Comparison of ENCODE assay signal across 10 mouse cellular contexts in the genomic region with DNA sequence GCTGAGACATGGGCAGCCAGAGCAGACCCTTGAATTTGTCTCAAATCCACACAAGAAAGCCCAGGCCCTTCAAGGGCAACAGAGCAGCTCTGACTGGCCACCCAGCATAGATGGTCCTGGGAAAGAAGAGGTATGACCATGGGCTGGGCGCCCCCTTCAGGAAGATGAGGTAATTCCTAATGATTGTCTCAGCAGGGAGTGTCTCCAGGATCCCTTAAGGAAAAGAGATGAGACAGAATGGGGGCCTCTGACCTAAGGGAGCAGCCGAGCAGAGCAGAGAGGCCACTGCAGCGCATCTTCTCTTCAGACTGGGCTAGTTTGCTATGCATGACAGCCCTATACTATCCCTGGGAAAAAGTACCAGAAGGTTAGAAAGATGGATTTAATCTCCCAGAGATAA. TPM values are rescaled to one million over a fixed set of nuclear protein-coding genes. Genes with fewer than 3 reads are reported as not detected.
DNase-seq lines count a peak whose midpoint lies in the region; ATAC-seq lines count a peak whose summit lies in the region.
"Had no signal": no experiment of that assay in that cellular context is flagged by ENCODE, and none has a peak within 500 bp of the region (broad histone marks: within the 10 kb centered on the region; RNA-seq: fewer than 3 reads in every experiment).

No protein-coding gene starts in this region.

- H3K4me2 ChIP-seq in neural tube, embryonic 15.5 days = no peak overlapping the region
- no peak overlapping the region for H3K4me2 ChIP-seq in neural tube, embryonic 11.5 days (ENCODE audit: low read depth)
- H3K4me2 ChIP-seq: embryonic facial prominence, embryonic 12.5 days had no signal

- no peak overlapping the region for H3K4me3 ChIP-seq in neural tube, embryonic 15.5 days (replicated peaks)
- H3K4me3 ChIP-seq in neural tube, embryonic 11.5 days (ENCODE audit: low read depth, low read length) = no peak overlapping the region
- H3K4me3 ChIP-seq: embryonic facial prominence, embryonic 12.5 days had no signal

- no peak; the same call in 1 of the 2 replicates for ATAC-seq in neural tube, embryonic 15.5 days (ENCODE audit: low FRiP score)
- ATAC-seq in neural tube, embryonic 11.5 days (ENCODE audit: insufficient read depth, low FRiP score, low TSS enrichment) = no peak
- no peak for ATAC-seq in erythroid progenitor cell, adult 5-6 weeks (replicated peaks; ENCODE audit: low FRiP score, poor library complexity, severe bottlenecking)

- no peaks in the 10 kb centered on the region for H3K9me3 ChIP-seq in neural tube, embryonic 15.5 days (replicated peaks)
- no peaks in the 10 kb centered on the region for H3K9me3 ChIP-seq in neural tube, embryonic 11.5 days (ENCODE audit: control insufficient read depth, low read length)
- H3K9me3 ChIP-seq: embryonic facial prominence, embryonic 12.5 days had no signal

- no peak overlapping the region for H3K27ac ChIP-seq in neural tube, embryonic 15.5 days (replicated peaks)
- H3K27ac ChIP-seq in neural tube, embryonic 11.5 days (ENCODE audit: low read depth, low read length) = no peak overlapping the region
- H3K27ac ChIP-seq: embryonic facial prominence, embryonic 12.5 days had no signal

- H3K4me1 ChIP-seq in neural tube, embryonic 15.5 days = peaks cover 3% of the 10 kb centered on the region
- H3K4me1 ChIP-seq in neural tube, embryonic 11.5 days (ENCODE audit: control insufficient read depth, insufficient read depth, low read length) = no peaks in the 10 kb centered on the region

- 39% methylated on average over 3 of the region's 3 CpGs for WGBS in neural tube, embryonic 15.5 days
- 29% methylated on average over 3 of the region's 3 CpGs for WGBS in neural tube, embryonic 11.5 days

- peaks cover 15% of the 10 kb centered on the region for H3K27me3 ChIP-seq in neural tube, embryonic 15.5 days (replicated peaks)
- H3K27me3 ChIP-seq in neural tube, embryonic 11.5 days (ENCODE audit: control insufficient read depth, insufficient read depth, low read length) = no peaks in the 10 kb centered on the region

- H3K9ac ChIP-seq in neural tube, embryonic 15.5 days (replicated peaks) = no peak overlapping the region
- no peak overlapping the region for H3K9ac ChIP-seq in neural tube, embryonic 11.5 days (ENCODE audit: low read length)
- H3K9ac ChIP-seq: embryonic facial prominence, embryonic 12.5 days had no signal

- no peaks in the 10 kb centered on the region for H3K36me3 ChIP-seq in neural tube, embryonic 15.5 days
- no peaks in the 10 kb centered on the region for H3K36me3 ChIP-seq in neural tube, embryonic 11.5 days (ENCODE audit: control insufficient read depth, insufficient read depth, low read length)
- H3K36me3 ChIP-seq: embryonic facial prominence, embryonic 12.5 days had no signal

- DNase-seq in cerebellum, postnatal 10 days = peak; percentile 70 to 75
- DNase-seq in cerebellum, adult 8-10 months = no peak
- peak; percentile 52 for DNase-seq in neural tube, embryonic 10.5 days (ENCODE audit: extremely low spot score, low spot score)
- peak; percentile 44 to 47 for DNase-seq in gastrocnemius, adult 8-10 months (ENCODE audit: low spot score in 2 of 2)
- DNase-seq in kidney, postnatal 10 days = peak; percentile 83
- DNase-seq in neural tube, embryonic 11.5 days (ENCODE audit: low spot score) = peak; percentile 45

RNA-seq across cellular contexts. Expression of a gene that starts 9.7 kb away (rescaled TPM):
- polyA plus RNA-seq in neural tube, embryonic 15.5 days (2015; fragmentation: Nextera tagmentation; extraction: Ambion mirVana) = 12.8 and 13.9 TPM in 2 replicates
- total RNA-seq in gastrocnemius, adult 8-10 months (2022) = 1 to 10 TPM in 2 of 4 experiments, under 1 TPM in 2; 0.39 to 1.3 (median 1.0) TPM
- 20.3 and 20.9 TPM in 2 replicates for polyA plus RNA-seq in neural tube, embryonic 11.5 days (2014; fragmentation: Nextera tagmentation; extraction: Ambion mirVana)
- total RNA-seq in erythroid progenitor cell, adult 5-6 weeks (2015; ENCODE audit: low replicate concordance) = not detected in 2 replicates
- not detected in 2 replicates for total RNA-seq in erythroid progenitor cell, adult 5-6 weeks (2017; ENCODE audit: low replicate concordance)

RNA-seq across cellular contexts. Expression of a gene that starts 27.1 kb away (rescaled TPM):
- polyA plus RNA-seq in neural tube, embryonic 15.5 days (2015; fragmentation: Nextera tagmentation; extraction: Ambion mirVana) = 0.05 and 0.11 TPM in 2 replicates
- not detected for total RNA-seq in gastrocnemius, adult 8-10 months (2022)
- 0.08 TPM in 1 of 2 replicates, not detected in the other for polyA plus RNA-seq in neural tube, embryonic 11.5 days (2014; fragmentation: Nextera tagmentation; extraction: Ambion mirVana)
- not detected in 2 replicates for total RNA-seq in erythroid progenitor cell, adult 5-6 weeks (2015; ENCODE audit: low replicate concordance)
- not detected in 2 replicates for total RNA-seq in erythroid progenitor cell, adult 5-6 weeks (2017; ENCODE audit: low replicate concordance)
- total RNA-seq: layer of hippocampus, postnatal 14 days had no signal
- polyA plus RNA-seq: embryonic facial prominence, embryonic 12.5 days had no signal

RNA-seq across cellular contexts. Expression of a gene that starts 40.1 kb away (rescaled TPM):
- not detected in 2 replicates for polyA plus RNA-seq in neural tube, embryonic 15.5 days (2015; fragmentation: Nextera tagmentation; extraction: Ambion mirVana)
- total RNA-seq in gastrocnemius, adult 8-10 months (2022) = not detected
- polyA plus RNA-seq in neural tube, embryonic 11.5 days (2014; fragmentation: Nextera tagmentation; extraction: Ambion mirVana) = not detected in 2 replicates
- total RNA-seq in erythroid progenitor cell, adult 5-6 weeks (2015; ENCODE audit: low replicate concordance) = not detected in 2 replicates
- total RNA-seq in erythroid progenitor cell, adult 5-6 weeks (2017; ENCODE audit: low replicate concordance) = not detected in 2 replicates
